Mouse (Mus musculus): ENCODE results near the gene Thtpa. TPM values are rescaled to one million over a fixed set of nuclear protein-coding genes. Genes with fewer than 3 reads are reported as not detected.

The Thtpa gene
- polyA plus RNA-seq, 1 experiment = 11.5 TPM

GRCm38 (mm10) chr14:55066042-55066441 is 28.5 kb upstream of the Thtpa start:
- Histone ChIP-seq H3K79me3 (ENCODE audit: low read depth) (no peaks in the 10 kb centered on the region), H3K4me3 (ENCODE audit: insufficient read depth, poor library complexity, severe bottlenecking) (no peak overlapping the region), H3K36me3 (ENCODE audit: control insufficient read depth, insufficient read depth) (no peaks in the 10 kb centered on the region), H3ac (ENCODE audit: control insufficient read depth, insufficient read length, low read depth) (no peak overlapping the region), H3K27me3 (ENCODE audit: control insufficient read depth, insufficient read depth, insufficient read length) (no peaks in the 10 kb centered on the region), H3K79me2 (ENCODE audit: control insufficient read depth, insufficient read depth) (no peaks in the 10 kb centered on the region)
- TF ChIP-seq USF1 (IDR thresholded peaks at IDR 0.05; ENCODE audit: low read depth) = no peak
- no peak for TF ChIP-seq MYOG (IDR thresholded peaks at IDR 0.05; ENCODE audit: control insufficient read depth, extremely low read depth, insufficient read length)
- TF ChIP-seq CTCF (IDR thresholded peaks at IDR 0.05; ENCODE audit: control insufficient read depth, insufficient read depth, insufficient read length) = no peak
- no peak for TF ChIP-seq FOSL1 (IDR thresholded peaks at IDR 0.05; ENCODE audit: insufficient read depth, low read length, poor library complexity, severe bottlenecking)
- TF ChIP-seq MAX (IDR thresholded peaks at IDR 0.05) = no peak
- no peak for TF ChIP-seq CEBPB (IDR thresholded peaks at IDR 0.05; ENCODE audit: low read depth)
- TF ChIP-seq MYOD1 (IDR thresholded peaks at IDR 0.05; ENCODE audit: control insufficient read depth, insufficient read length, low read depth) = no peak

- no peaks in the 10 kb centered on the region for H3K79me2 ChIP-seq (ENCODE audit: control insufficient read depth, insufficient read depth)
- no peak overlapping the region for H3K4me3 ChIP-seq (ENCODE audit: insufficient read depth, poor library complexity, severe bottlenecking)
- no peaks in the 10 kb centered on the region for H3K79me3 ChIP-seq (ENCODE audit: low read depth)
- no peaks in the 10 kb centered on the region for H3K36me3 ChIP-seq (ENCODE audit: control insufficient read depth, insufficient read depth)
- no peaks in the 10 kb centered on the region for H3K27me3 ChIP-seq (ENCODE audit: control insufficient read depth, insufficient read depth, insufficient read length)
- no peak overlapping the region for H3ac ChIP-seq (ENCODE audit: control insufficient read depth, insufficient read length, low read depth)
- TF ChIP-seq MAX (IDR thresholded peaks at IDR 0.05) (no peak), CEBPB (IDR thresholded peaks at IDR 0.05; ENCODE audit: low read depth) (no peak), USF1 (IDR thresholded peaks at IDR 0.05; ENCODE audit: low read depth) (no peak), MYOG (IDR thresholded peaks at IDR 0.05; ENCODE audit: control insufficient read depth, extremely low read depth, insufficient read length) (no peak), MYOD1 (IDR thresholded peaks at IDR 0.05; ENCODE audit: control insufficient read depth, insufficient read length, low read depth) (no peak), FOSL1 (IDR thresholded peaks at IDR 0.05; ENCODE audit: insufficient read depth, low read length, poor library complexity, severe bottlenecking) (no peak), CTCF (IDR thresholded peaks at IDR 0.05; ENCODE audit: control insufficient read depth, insufficient read depth, insufficient read length) (no peak)
These were observed 22.8 kb upstream of the Thtpa start for GRCm38 (mm10) chr14:55071756-55072155.

GRCm38 (mm10) chr14:55074416-55074815 is 20.2 kb upstream of the Thtpa start:
- Histone ChIP-seq H3ac (ENCODE audit: control insufficient read depth, insufficient read length, low read depth) (no peak overlapping the region), H3K27me3 (ENCODE audit: control insufficient read depth, insufficient read depth, insufficient read length) (no peaks in the 10 kb centered on the region), H3K79me3 (ENCODE audit: low read depth) (no peaks in the 10 kb centered on the region), H3K36me3 (ENCODE audit: control insufficient read depth, insufficient read depth) (no peaks in the 10 kb centered on the region), H3K4me3 (ENCODE audit: insufficient read depth, poor library complexity, severe bottlenecking) (no peak overlapping the region), H3K79me2 (ENCODE audit: control insufficient read depth, insufficient read depth) (no peaks in the 10 kb centered on the region)
- TF ChIP-seq USF1 (IDR thresholded peaks at IDR 0.05; ENCODE audit: low read depth) (no peak), MAX (IDR thresholded peaks at IDR 0.05) (no peak), CTCF (IDR thresholded peaks at IDR 0.05; ENCODE audit: control insufficient read depth, insufficient read depth, insufficient read length) (no peak), FOSL1 (IDR thresholded peaks at IDR 0.05; ENCODE audit: insufficient read depth, low read length, poor library complexity, severe bottlenecking) (no peak), MYOD1 (IDR thresholded peaks at IDR 0.05; ENCODE audit: control insufficient read depth, insufficient read length, low read depth) (no peak), MYOG (IDR thresholded peaks at IDR 0.05; ENCODE audit: control insufficient read depth, extremely low read depth, insufficient read length) (no peak), CEBPB (IDR thresholded peaks at IDR 0.05; ENCODE audit: low read depth) (no peak)

GRCm38 (mm10) chr14:55076224-55076623 is 18.4 kb upstream of the Thtpa start:
- H3K36me3 ChIP-seq (ENCODE audit: control insufficient read depth, insufficient read depth) = no peaks in the 10 kb centered on the region
- no peaks in the 10 kb centered on the region for H3K79me2 ChIP-seq (ENCODE audit: control insufficient read depth, insufficient read depth)
- no peaks in the 10 kb centered on the region for H3K27me3 ChIP-seq (ENCODE audit: control insufficient read depth, insufficient read depth, insufficient read length)
- no peaks in the 10 kb centered on the region for H3K79me3 ChIP-seq (ENCODE audit: low read depth)
- no peak overlapping the region for H3K4me3 ChIP-seq (ENCODE audit: insufficient read depth, poor library complexity, severe bottlenecking)
- TF ChIP-seq MYOD1 (IDR thresholded peaks at IDR 0.05; ENCODE audit: control insufficient read depth, insufficient read length, low read depth) (no peak), CTCF (IDR thresholded peaks at IDR 0.05; ENCODE audit: control insufficient read depth, insufficient read depth, insufficient read length) (no peak), FOSL1 (IDR thresholded peaks at IDR 0.05; ENCODE audit: insufficient read depth, low read length, poor library complexity, severe bottlenecking) (no peak), CEBPB (IDR thresholded peaks at IDR 0.05; ENCODE audit: low read depth) (no peak), MYOG (IDR thresholded peaks at IDR 0.05; ENCODE audit: control insufficient read depth, extremely low read depth, insufficient read length) (no peak), MAX (IDR thresholded peaks at IDR 0.05) (no peak), USF1 (IDR thresholded peaks at IDR 0.05; ENCODE audit: low read depth) (no peak)
- H3ac ChIP-seq (ENCODE audit: control insufficient read depth, insufficient read length, low read depth) = no peak overlapping the region

- no peaks in the 10 kb centered on the region for H3K27me3 ChIP-seq (ENCODE audit: control insufficient read depth, insufficient read depth, insufficient read length)
- TF ChIP-seq MYOG (IDR thresholded peaks at IDR 0.05; ENCODE audit: control insufficient read depth, extremely low read depth, insufficient read length) = no peak
- no peak for TF ChIP-seq USF1 (IDR thresholded peaks at IDR 0.05; ENCODE audit: low read depth)
- TF ChIP-seq CTCF (IDR thresholded peaks at IDR 0.05; ENCODE audit: control insufficient read depth, insufficient read depth, insufficient read length) = no peak
- no peak for TF ChIP-seq CEBPB (IDR thresholded peaks at IDR 0.05; ENCODE audit: low read depth)
- TF ChIP-seq MAX (IDR thresholded peaks at IDR 0.05) = no peak
- no peak for TF ChIP-seq FOSL1 (IDR thresholded peaks at IDR 0.05; ENCODE audit: insufficient read depth, low read length, poor library complexity, severe bottlenecking)
- no peak for TF ChIP-seq MYOD1 (IDR thresholded peaks at IDR 0.05; ENCODE audit: control insufficient read depth, insufficient read length, low read depth)
- H3K4me3 ChIP-seq (ENCODE audit: insufficient read depth, poor library complexity, severe bottlenecking) = no peak overlapping the region
- H3K36me3 ChIP-seq (ENCODE audit: control insufficient read depth, insufficient read depth) = no peaks in the 10 kb centered on the region
- H3K79me2 ChIP-seq (ENCODE audit: control insufficient read depth, insufficient read depth) = no peaks in the 10 kb centered on the region
- no peaks in the 10 kb centered on the region for H3K79me3 ChIP-seq (ENCODE audit: low read depth)
- H3ac ChIP-seq (ENCODE audit: control insufficient read depth, insufficient read length, low read depth) = no peak overlapping the region
These were observed 17.6 kb upstream of the Thtpa start for GRCm38 (mm10) chr14:55076956-55077355.
